Comparison of ENCODE assay signal across 9 mouse cellular contexts in genomic region chr13:78179312-78180097, GRCm38 (mm10). TPM values are rescaled to one million over a fixed set of nuclear protein-coding genes. Genes with fewer than 3 reads are reported as not detected.
DNase-seq lines count a peak whose midpoint lies in the region; ATAC-seq and TF ChIP-seq lines count a peak whose summit lies in the region.
"Had no signal": no experiment of that assay in that cellular context is flagged by ENCODE, and none has a peak within 500 bp of the region (broad histone marks: within the 10 kb centered on the region; RNA-seq: fewer than 3 reads in every experiment).

No protein-coding gene starts in this region.

- H3K36me3 ChIP-seq in lung, embryonic 16.5 days (ENCODE audit: control insufficient read depth, insufficient read depth, low read length): no peaks in the 10 kb centered on the region
- H3K36me3 ChIP-seq in intestine, postnatal 0 days (ENCODE audit: control insufficient read depth, insufficient read depth): no peaks in the 10 kb centered on the region
- no peaks in the 10 kb centered on the region for H3K36me3 ChIP-seq in stomach, embryonic 15.5 days

- peak overlapping the region; percentile 55 for H3K4me2 ChIP-seq in lung, embryonic 16.5 days (ENCODE audit: low read depth, low read length)
- H3K4me2 ChIP-seq in intestine, postnatal 0 days (replicated peaks; ENCODE audit: low read depth): peak overlapping the region; percentile 27; the same call in 1 of the 2 replicates
- peak overlapping the region; percentile 49 for H3K4me2 ChIP-seq in stomach, embryonic 15.5 days

- H3K4me3 ChIP-seq in lung, embryonic 16.5 days (ENCODE audit: low read length): peak overlapping the region; percentile 41
- 0 out of 2 replicates have a peak overlapping the region, but pooled peaks have one; percentile 17 for H3K4me3 ChIP-seq in intestine, postnatal 0 days (ENCODE audit: low read depth, low read length)
- peak overlapping the region; percentile 30 for H3K4me3 ChIP-seq in stomach, embryonic 15.5 days (replicated peaks)

- no peak for TF ChIP-seq CTCF in intestine, postnatal 0 days (IDR thresholded peaks at IDR 0.05; ENCODE audit: low read depth)

- H3K4me1 ChIP-seq in lung, embryonic 16.5 days (replicated peaks; ENCODE audit: control insufficient read depth, insufficient read depth, low read length): peaks cover 6% of the 10 kb centered on the region; the same call in 1 of the 2 replicates
- no peaks in the 10 kb centered on the region for H3K4me1 ChIP-seq in intestine, postnatal 0 days (replicated peaks; ENCODE audit: control insufficient read depth, insufficient read depth, low read length)
- H3K4me1 ChIP-seq in stomach, embryonic 15.5 days: peaks cover 9% of the 10 kb centered on the region; the same call in 1 of the 2 replicates

- peak; percentile 54 for ATAC-seq in lung, embryonic 16.5 days (ENCODE audit: low read depth)
- no peak for ATAC-seq in intestine, postnatal 0 days
- no peak for ATAC-seq in stomach, embryonic 15.5 days (ENCODE audit: insufficient read depth, low FRiP score, low read depth)

- no peaks in the 10 kb centered on the region for H3K9me3 ChIP-seq in lung, embryonic 16.5 days (ENCODE audit: control insufficient read depth, low read length)
- H3K9me3 ChIP-seq in intestine, postnatal 0 days (ENCODE audit: control insufficient read depth): no peaks in the 10 kb centered on the region
- no peaks in the 10 kb centered on the region for H3K9me3 ChIP-seq in stomach, embryonic 15.5 days

- WGBS in lung, embryonic 16.5 days: 6% methylated on average over 38 of the region's 38 CpGs
- 4% methylated on average over 38 of the region's 38 CpGs for WGBS in intestine, postnatal 0 days
- 6% methylated on average over 38 of the region's 38 CpGs for WGBS in stomach, embryonic 15.5 days

- DNase-seq in cerebellum, adult 11-12 months: peak; percentile 45
- DNase-seq in cerebellum, adult 11 months: no peak
- DNase-seq in lung, postnatal 14 days: no peak
- no peak for DNase-seq in frontal cortex, postnatal 25 days (ENCODE audit: low spot score in 2 of 2)
- no peak for DNase-seq in gastrocnemius, adult 8-10 months (ENCODE audit: low spot score in 2 of 2)

- no peak overlapping the region for H3K27ac ChIP-seq in lung, embryonic 16.5 days (ENCODE audit: low read length)
- H3K27ac ChIP-seq in intestine, postnatal 0 days (ENCODE audit: low read depth, low read length): no peak overlapping the region
- no peak overlapping the region for H3K27ac ChIP-seq in stomach, embryonic 15.5 days
- H3K27ac ChIP-seq: liver, embryonic 14.5 days had no signal

- peaks cover 86% of the 10 kb centered on the region for H3K27me3 ChIP-seq in lung, embryonic 16.5 days (ENCODE audit: control insufficient read depth, insufficient read depth, low read depth, low read length)
- peaks cover 83% of the 10 kb centered on the region for H3K27me3 ChIP-seq in intestine, postnatal 0 days (replicated peaks; ENCODE audit: control insufficient read depth, insufficient read depth, low read length)
- H3K27me3 ChIP-seq in stomach, embryonic 15.5 days (replicated peaks): peaks cover 32% of the 10 kb centered on the region

- peak overlapping the region; percentile 46; the same call in 1 of the 2 replicates for H3K9ac ChIP-seq in lung, embryonic 16.5 days (ENCODE audit: low read length)
- no peak overlapping the region for H3K9ac ChIP-seq in intestine, postnatal 0 days (ENCODE audit: low read depth, low read length)
- no peak overlapping the region for H3K9ac ChIP-seq in stomach, embryonic 15.5 days
- H3K9ac ChIP-seq: liver, embryonic 14.5 days had no signal

RNA-seq across cellular contexts. Expression of gene Nr2f1, which starts 20.1 kb away (rescaled TPM):
- polyA plus RNA-seq in lung, embryonic 16.5 days (2015; fragmentation: Nextera tagmentation; extraction: Ambion mirVana): 3.6 and 3.7 TPM in 2 replicates
- 0.82 and 1.0 TPM in 2 replicates for polyA plus RNA-seq in intestine, postnatal 0 days (2015; fragmentation: Nextera tagmentation; extraction: Ambion mirVana)
- polyA plus RNA-seq in stomach, embryonic 15.5 days (2015; fragmentation: Nextera tagmentation; extraction: Ambion mirVana): 11.6 and 11.7 TPM in 2 replicates
- total RNA-seq in gastrocnemius, adult 8-10 months (2022): under 1 TPM; 0.15 to 0.36 (median 0.32) TPM
